Comparison of ENCODE assay signal across 8 mouse cellular contexts in the genomic region with DNA sequence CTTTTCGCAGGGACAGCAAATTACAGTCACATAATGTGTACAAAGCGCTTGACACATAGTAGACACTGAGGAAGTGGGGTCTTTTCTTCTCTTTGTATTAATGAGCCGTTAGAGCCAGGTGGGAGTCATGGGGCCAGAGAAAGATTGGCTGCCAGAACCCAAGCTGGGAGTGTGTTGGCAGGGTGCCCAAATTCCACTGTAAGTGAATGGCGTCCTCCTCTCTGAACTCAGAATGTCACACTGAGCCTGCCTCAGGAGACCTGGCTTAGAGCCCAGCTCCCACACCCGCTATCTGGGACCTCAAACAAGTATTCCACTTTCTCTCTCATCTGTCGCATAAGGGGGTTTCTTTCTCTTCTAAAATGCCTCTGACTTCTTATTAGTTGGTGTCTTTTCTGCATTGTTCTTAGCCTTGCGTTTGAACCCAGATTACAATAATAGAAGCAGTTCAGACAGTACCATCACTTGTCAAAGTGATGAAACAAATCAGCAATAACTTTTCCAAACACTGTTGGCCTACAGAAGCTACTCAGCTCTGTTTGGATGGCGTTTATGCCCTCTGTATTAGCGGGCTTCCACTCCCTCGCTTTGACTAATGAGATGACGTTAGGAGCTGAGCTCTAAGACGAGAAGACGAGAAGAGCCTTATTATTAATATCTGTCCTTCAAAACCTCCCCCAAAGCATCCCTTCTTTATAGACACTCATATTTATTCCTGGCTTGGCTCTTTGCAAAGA. TPM values are rescaled to one million over a fixed set of nuclear protein-coding genes. Genes with fewer than 3 reads are reported as not detected.
DNase-seq lines count a peak whose midpoint lies in the region; ATAC-seq and TF ChIP-seq lines count a peak whose summit lies in the region.

No protein-coding gene starts in this region.

- DNase-seq in thymus, postnatal 4 days = peak; percentile 8
- no peak for DNase-seq in thymus, postnatal 25 days
- DNase-seq in cerebellum, postnatal 14 days = peak; percentile 88 to 90
- DNase-seq in heart, adult 8-10 months (ENCODE audit: low spot score) = peak; percentile 70
- peak; percentile 75 for DNase-seq in kidney, adult 2 months
- peak; percentile 99 for DNase-seq in lung, embryonic 14.5 days
- DNase-seq in retina, postnatal 7 days (ENCODE audit: low read depth, low spot score) = peak; percentile 46
- no peak for DNase-seq in thymus, postnatal 0 days (ENCODE audit: low spot score)

- peak; percentile 95 for ATAC-seq in lung, embryonic 14.5 days (ENCODE audit: insufficient read depth)

- TF ChIP-seq CTCF in kidney, adult 2 months (conservative IDR thresholded peaks at IDR 0.05; ENCODE audit: insufficient read depth, insufficient read length, low read depth, low read length) = no peak
- no peak for TF ChIP-seq CTCF in lung, embryonic 14.5 days (IDR thresholded peaks at IDR 0.05; ENCODE audit: low read depth)

- no peaks in the 10 kb centered on the region for H3K9me3 ChIP-seq in lung, embryonic 14.5 days (ENCODE audit: low read depth, low read length)

- H3K27ac ChIP-seq in kidney, adult 2 months (ENCODE audit: insufficient read depth, low read depth, low read length) = no peak overlapping the region
- H3K27ac ChIP-seq in lung, embryonic 14.5 days (ENCODE audit: low read depth) = peak overlapping the region; percentile 77

- no peak for TF ChIP-seq POLR2A in kidney, adult 2 months (IDR thresholded peaks at IDR 0.05; ENCODE audit: low read depth, low read length)

- H3K36me3 ChIP-seq in kidney, adult 2 months (ENCODE audit: control insufficient read depth, insufficient read depth, low read length) = no peaks in the 10 kb centered on the region
- no peaks in the 10 kb centered on the region for H3K36me3 ChIP-seq in lung, embryonic 14.5 days (ENCODE audit: insufficient read depth)

- no peak overlapping the region for H3K9ac ChIP-seq in lung, embryonic 14.5 days

- H3K27me3 ChIP-seq in kidney, adult 2 months (replicated peaks; ENCODE audit: control insufficient read depth, insufficient read depth, low read length) = no peaks in the 10 kb centered on the region
- no peaks in the 10 kb centered on the region for H3K27me3 ChIP-seq in lung, embryonic 14.5 days (ENCODE audit: insufficient read depth, low read length)

- WGBS in kidney, adult 2 months = 36% methylated on average over 13 of the region's 13 CpGs
- 15% methylated on average over 13 of the region's 13 CpGs for WGBS in lung, embryonic 14.5 days

- H3K4me1 ChIP-seq in kidney, adult 2 months (ENCODE audit: control insufficient read depth, insufficient read depth, low read length) = 0 out of 2 replicates have a peak, but pooled peaks cover 4% of the 10 kb centered on the region
- H3K4me1 ChIP-seq in lung, embryonic 14.5 days (ENCODE audit: insufficient read depth) = peaks cover 18% of the 10 kb centered on the region

- peak overlapping the region; percentile 44 for H3K4me2 ChIP-seq in lung, embryonic 14.5 days

- no peak overlapping the region for H3K4me3 ChIP-seq in kidney, adult 2 months (ENCODE audit: insufficient read depth, low read depth, low read length)
- H3K4me3 ChIP-seq in lung, embryonic 14.5 days (ENCODE audit: low read depth, low read length) = no peak overlapping the region

RNA-seq across cellular contexts. Expression of a gene that starts 21.9 kb away (rescaled TPM):
- total RNA-seq in heart, adult 8-10 months (2022) = 1 to 10 TPM; 2.2 to 5.2 (median 3.0) TPM
- 1.8 and 2.3 TPM in 2 replicates for polyA plus RNA-seq in kidney, adult 2 months (2012; rRNA removed)
- 7.5 and 8.9 TPM in 2 replicates for polyA plus RNA-seq in lung, embryonic 14.5 days (2014; fragmentation: Nextera tagmentation; extraction: Ambion mirVana)
- polyA plus RNA-seq in thymus, postnatal 0 days (2015; fragmentation: Nextera tagmentation; extraction: Ambion mirVana) = not detected in 2 replicates

Comparison
In these comparisons a context has a peak if more than half of its experiments do, and no peak if none do; other contexts are left out.
1. DNase-seq: peak in thymus, postnatal 4 days (single experiment), cerebellum, postnatal 14 days (2 of 2), heart, adult 8-10 months (single experiment), kidney, adult 2 months (single experiment), lung, embryonic 14.5 days (single experiment) and retina, postnatal 7 days (single experiment); none in thymus, postnatal 25 days (single experiment) and thymus, postnatal 0 days (single experiment).